Mouse (Mus musculus): ENCODE measurements around the gene Dnah2.

The Dnah2 gene

GRCm38 (mm10) chr11:69549060-69549656 lies at the start of gene Dnah2:
Dnah2 (minus strand) TSS chr11:69549110.
- DNase-seq = no peak

DNA sequence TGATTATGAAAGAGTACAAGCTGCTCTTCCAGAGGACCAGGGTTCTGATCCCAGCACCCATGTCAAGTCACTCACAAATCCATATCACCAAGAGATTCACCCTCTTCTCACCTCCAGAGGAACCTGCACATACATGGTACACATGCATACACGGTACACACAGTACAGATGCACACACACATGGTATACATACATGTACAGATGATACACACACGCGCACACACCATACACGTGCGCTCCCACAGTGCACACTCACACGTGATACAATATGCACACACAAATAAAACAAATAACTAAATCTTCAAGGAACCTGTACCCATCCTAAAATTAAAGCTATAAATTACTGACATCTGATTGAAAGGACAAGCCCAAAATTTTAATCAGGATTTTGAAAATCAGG lies 45.9 kb upstream of the Dnah2 start:
- no peak for DNase-seq

DNA sequence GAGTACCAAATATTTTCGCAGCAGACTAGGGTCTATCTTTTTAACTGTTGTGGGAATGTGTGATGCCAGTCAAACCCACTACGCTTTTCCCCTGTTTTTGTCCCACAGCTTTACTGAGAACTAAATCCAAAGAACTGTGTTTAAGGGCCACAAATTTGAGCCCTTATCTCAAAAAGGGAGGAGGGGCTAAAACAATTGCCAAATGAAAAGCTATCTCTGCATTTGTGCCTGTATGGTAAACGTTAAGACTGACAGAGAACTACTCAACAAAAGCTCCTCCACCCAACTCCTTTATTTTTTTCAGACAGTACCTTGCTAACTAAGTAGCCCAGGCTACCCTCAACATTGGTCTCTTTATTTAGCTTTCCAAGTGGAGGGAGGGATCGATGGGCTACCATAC lies 43.9 kb upstream of the Dnah2 start:
- no peak for DNase-seq

DNA sequence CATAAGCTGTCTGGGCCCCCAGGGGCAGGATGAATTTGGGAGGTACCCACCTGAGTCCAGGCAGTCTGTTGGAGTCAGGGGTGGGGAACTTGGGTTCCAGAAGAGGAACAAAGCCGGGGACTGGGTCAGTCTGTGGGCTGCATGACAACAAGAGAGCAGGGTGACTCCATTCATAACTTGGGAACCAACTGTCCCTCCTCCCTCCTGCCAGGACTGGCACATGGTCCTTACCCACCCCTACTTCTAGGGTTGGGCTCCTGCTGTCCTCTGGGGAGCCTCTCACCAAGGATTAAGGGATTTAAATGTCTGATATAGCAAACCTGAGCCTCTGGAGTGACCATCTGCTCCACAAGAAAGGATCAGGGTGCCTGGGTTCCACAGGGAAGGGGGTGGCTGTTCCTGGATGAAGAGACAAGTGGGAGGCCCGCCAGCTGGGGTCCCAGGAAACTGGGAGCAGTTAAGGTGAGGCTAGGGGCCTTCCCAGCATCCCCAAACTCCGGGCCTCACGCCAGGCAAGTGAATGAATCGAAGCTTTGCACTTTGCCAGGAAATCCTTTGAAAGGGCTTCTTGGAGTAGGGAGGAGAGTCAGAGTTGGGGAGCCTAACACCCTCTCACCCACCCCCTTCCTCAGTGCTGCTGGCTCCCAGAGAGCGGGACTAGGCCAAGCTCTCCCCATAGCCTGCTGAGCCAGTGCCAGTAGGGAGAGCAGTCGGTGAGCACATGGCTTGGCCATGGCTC lies 43.2 kb upstream of the Dnah2 start:
- DNase-seq = no peak

DNA sequence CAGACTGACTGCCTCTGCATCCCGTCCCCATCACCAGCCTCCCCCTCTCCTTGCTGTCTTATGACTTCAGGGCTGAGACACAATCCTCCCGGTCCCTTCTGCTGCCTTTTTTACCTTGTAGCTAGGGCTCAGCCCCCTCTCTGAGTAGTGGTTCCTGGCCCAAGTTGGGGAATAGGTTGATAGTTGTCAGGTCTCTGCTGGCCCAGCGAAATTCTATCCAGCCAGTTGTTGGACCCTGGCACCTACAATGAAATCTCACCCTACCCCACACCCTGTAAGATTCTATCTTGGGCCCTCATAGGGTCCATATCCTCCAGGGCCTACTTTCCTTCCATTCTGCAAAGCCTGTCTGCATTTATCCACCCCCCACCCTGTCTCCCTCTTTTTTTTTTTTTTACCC lies 42.5 kb upstream of the Dnah2 start:
- no peak for DNase-seq

GRCm38 (mm10) chr11:69590622-69591021 lies 41.7 kb upstream of the Dnah2 start:
- no peak for DNase-seq

DNA sequence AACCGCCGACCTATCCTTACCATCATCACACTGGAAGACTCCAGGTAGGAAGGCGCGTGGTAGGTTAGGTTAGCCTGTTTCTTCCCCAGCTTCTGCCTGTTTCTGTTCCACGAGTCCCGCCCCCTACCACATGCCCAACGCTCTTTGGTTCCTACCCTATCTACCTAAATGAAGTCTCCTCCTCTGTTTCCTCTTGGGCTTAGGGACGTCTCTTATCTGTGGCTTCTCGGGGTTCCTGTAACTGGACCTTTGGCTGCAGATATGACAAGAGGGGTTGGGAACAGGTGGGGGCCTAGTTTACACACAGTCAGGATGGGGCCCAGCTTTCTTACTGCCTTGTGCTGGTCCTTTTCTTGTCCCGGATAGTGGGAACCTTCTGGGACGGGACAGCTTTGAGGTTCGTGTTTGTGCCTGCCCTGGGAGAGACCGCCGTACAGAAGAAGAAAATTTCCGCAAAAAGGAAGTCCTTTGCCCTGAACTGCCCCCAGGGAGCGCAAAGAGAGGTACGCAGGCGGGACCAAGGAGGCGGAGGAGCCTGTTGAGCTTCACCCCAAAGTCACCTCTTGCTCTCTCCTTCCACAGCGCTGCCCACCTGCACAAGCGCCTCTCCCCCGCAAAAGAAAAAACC lies 40.4 kb upstream of the Dnah2 start:
- DNase-seq = no peak

DNA sequence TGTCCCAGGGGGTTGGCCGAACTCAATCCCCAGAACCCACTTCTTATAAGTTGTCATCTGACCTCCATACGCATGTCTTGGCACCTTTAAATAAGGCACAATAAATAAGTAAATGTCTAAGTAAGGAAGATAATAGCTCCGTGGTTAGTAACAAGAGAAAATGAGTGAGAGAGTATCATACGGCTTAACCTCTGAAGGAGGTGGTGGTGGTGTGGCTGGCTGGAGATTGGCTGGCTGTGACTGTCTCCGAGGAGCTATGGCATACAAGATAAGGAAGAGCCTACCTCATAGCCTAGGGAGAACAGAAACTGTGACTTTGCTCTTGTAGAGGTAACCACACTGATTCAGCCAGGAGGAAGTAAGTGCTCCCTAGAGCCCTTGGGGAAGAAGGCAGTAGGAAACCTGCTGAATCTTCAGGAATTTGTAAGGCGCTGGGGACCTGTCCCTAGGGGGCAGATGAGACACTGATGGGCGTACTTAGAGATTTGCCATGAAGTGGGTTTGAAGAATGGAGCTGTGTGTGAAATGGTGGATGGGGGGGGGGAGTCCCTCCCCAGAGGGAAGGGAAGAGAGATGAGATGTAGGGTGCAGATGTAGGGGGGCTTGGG lies 36.9 kb upstream of the Dnah2 start:
- DNase-seq = no peak

GRCm38 (mm10) chr11:69584937-69585336 lies 36.0 kb upstream of the Dnah2 start:
- DNase-seq = no peak

DNA sequence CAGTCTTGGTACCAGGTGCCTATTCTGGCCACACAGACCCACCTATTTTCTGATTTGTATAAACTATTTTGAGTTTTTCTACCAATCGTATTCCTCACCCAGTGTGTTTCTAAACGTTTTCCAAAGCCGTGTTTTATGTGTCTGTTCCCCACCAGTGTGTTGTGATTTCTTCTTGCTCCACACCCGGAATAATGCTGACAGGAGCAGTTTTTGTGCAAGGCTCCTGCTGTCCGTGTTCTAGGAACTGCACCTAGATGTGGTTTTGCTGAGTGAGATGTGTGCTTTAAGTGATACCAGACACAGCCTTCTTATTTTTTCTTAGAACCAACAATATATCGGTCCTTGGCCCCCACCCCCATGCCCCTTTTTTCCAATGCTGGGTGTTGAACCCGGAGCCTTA lies 35.1 kb upstream of the Dnah2 start:
- DNase-seq = no peak

DNA sequence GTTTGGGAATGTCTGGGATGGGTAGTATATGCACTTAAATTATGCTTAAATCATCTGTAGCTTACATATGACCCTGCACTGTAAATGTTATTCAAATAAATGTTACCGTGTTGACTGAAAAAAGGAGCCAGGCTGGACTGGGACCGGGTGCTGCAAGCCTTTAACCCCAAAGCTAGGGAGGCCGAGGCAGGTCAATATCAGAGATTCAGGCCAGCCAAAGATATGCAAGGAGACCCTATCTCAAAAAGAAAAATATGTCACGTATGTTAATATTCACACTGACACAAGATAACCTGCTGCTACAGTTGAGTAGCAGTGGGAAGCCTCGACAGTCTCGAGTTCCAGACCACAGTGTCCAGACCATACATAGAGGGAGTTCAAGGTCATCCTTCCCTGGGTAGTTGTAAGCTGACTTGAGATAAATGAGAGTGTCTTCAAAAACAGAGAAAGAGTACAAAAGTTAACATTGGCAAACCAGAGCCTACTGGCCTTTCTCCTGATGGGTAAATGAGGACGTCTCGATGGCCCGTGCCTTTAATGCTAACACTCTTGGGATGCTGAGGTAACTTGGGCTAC lies 33.4 kb upstream of the Dnah2 start:
- no peak for DNase-seq

- no peak for DNase-seq
These were observed 32.9 kb upstream of the Dnah2 start for GRCm38 (mm10) chr11:69581814-69582213.

DNA sequence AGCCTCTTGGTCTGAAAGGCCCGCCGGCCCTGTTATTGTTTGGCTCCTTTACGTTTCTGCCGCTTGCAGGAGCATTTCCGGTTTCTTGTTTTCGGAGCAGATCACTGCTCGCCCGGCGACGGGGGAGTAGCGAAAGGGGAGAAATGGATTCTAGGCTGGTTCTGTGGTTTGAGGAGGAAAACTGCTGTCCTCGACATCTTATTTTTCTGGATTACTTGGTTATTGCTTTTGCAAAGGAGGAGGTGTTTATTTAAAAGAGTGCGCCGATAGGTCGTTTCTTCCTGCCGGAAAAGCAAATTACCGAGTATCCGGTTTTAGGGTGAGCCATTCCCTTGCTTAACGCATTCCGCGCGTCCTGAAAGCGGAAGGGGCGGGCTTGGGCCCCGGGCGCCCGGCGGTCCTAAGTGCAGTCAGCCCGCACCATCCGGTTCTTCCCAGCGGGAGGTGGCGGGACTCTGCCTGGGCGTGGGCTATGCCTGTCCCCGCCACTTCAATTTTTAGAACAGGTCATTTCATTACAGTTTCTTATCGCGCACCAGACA lies 32.3 kb upstream of the Dnah2 start:
- DNase-seq = peak; percentile 90 to 95

GRCm38 (mm10) chr11:69580572-69581146 lies 31.7 kb upstream of the Dnah2 start:
- DNase-seq = no peak

DNA sequence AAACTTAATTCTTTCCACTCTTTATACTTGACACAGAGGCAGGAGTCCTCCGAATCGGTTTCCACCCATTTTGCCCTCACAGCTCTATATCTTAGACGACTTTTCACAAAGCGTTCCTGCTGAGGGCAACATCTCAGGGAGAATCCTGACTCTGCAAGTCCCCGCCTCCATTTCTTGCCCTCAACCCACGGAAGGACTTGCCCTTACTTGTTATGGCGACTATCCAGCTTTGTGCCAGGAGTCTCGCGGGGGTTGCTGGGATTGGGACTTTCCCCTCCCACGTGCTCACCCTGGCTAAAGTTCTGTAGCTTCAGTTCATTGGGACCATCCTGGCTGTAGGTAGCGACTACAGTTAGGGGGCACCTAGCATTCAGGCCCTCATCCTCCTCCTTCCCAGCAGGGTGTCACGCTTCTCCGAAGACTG lies 31.2 kb upstream of the Dnah2 start, which contains the start of the genes Wrap53 and Trp53:
TSS of gene Wrap53 (minus strand) at position 165 of the 424 bp plus-strand sequence.
TSS of gene Trp53 (plus strand) at position 269 of the 424 bp plus-strand sequence.
- DNase-seq = peak; percentile 90 to 94

- DNase-seq = peak; percentile 95 to 97
These were observed 30.5 kb upstream of the Dnah2 start for GRCm38 (mm10) chr11:69579128-69580017.

DNA sequence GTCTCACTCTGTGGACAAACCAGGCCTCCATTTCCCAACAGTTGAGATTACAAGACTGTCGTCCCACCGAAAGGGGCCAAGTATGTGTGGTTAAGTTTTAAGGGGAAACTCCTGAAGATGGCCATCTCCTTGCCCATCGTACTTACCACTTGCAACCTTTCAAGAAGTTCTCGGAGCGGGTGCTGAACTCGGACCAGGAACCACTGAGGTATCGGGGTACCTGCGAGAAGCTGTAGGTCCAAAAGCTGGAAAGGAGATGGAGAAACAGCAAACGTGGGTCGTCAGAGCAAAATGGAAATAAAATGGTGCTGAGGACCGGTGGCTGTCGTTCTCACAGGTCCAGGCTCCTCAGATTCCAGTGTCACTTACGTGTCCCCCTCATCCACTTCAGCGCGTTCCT lies 29.4 kb upstream of the Dnah2 start:
- no peak for DNase-seq

DNA sequence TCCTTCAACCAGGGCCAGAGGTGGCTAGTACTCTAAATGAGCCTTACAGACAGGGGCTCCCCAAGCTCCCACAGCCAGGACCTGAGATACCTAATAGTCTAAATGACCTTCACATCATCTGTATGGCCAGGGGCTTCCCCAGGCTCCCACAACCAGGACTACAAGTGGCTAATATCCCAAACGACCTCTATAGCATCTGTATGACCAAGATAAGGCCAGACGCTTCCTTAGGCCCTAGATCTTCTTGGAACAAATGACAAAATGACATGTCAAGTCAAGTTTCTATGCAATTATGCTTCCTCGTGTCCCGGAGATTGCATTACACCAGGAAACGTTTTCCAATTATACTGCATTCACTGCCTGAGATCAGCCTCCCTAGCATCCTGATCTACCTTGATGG lies 27.4 kb upstream of the Dnah2 start:
- no peak for DNase-seq

- DNase-seq = peak in 1 of 2 experiments; percentile 49
These were observed 26.3 kb upstream of the Dnah2 start for GRCm38 (mm10) chr11:69575220-69575619.

- DNase-seq = no peak
These were observed 16.2 kb upstream of the Dnah2 start for GRCm38 (mm10) chr11:69565131-69565530.

DNA sequence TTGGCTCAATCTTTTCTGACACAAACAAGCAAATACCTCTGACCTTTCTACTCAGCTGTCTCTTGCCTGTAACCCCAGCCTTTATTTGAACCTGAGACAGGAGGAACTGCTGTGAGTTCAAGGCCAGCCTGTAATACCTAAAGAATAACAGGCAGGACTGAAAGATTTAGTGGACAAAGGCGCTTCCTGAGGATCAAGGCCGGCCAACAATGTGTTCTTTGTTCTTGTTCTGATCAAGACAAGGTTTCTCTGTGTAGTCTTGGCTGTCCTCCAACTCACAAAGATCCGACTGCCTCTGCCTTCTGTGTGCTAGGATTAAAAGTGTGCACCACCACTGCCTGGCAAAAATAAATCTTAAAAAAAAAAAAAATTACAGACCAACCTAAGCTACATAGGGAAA lies 15.5 kb upstream of the Dnah2 start:
- DNase-seq = no peak

Data from kidney, postnatal 4 days (tissue).